Mouse (Mus musculus) urinary bladder, postnatal 4 days (tissue): ENCODE measurements around the gene Arhgef9.
A peak's percentile ranks its signal among the peaks of the same experiment; 100 is the strongest.

ENCODE experiments used
- DNase-seq, 2 experiments: peaks; one replicate each; pipeline ENCODE4 v3.0.0; 2021 to 2022; ENCODE audit warnings: low spot score in 2 of 2

Arhgef9 gene

GRCm38 (mm10) chrX:95196104-95196919, at the start of gene Arhgef9:
TSS of gene Arhgef9 (minus strand) at chrX:95196856.
- DNase-seq, result peak in 1 of 2 experiments; percentile 16

- DNase-seq, result no peak
Measured at GRCm38 (mm10) chrX:95238896-95239295, 42.2 kb upstream of the Arhgef9 start.

- no peak for DNase-seq
Measured at GRCm38 (mm10) chrX:95195363-95196103, 1.1 kb downstream of the Arhgef9 start.

GRCm38 (mm10) chrX:95175978-95176377, 20.7 kb downstream of the Arhgef9 start:
- DNase-seq, result peak; percentile 31 to 62

- DNase-seq, result peak; percentile 76 to 77
Measured at GRCm38 (mm10) chrX:95166317-95166716, 30.3 kb downstream of the Arhgef9 start.

GRCm38 (mm10) chrX:95165671-95166127, 31.0 kb downstream of the Arhgef9 start:
- DNase-seq, result no peak

- no peak for DNase-seq
Measured at GRCm38 (mm10) chrX:95164140-95164539, 32.5 kb downstream of the Arhgef9 start.

GRCm38 (mm10) chrX:95163452-95163851, 33.2 kb downstream of the Arhgef9 start:
- no peak for DNase-seq

- DNase-seq, result no peak
Measured at GRCm38 (mm10) chrX:95156833-95157386, 39.7 kb downstream of the Arhgef9 start.

GRCm38 (mm10) chrX:95138636-95139035, 58.0 kb downstream of the Arhgef9 start:
- DNase-seq, result no peak

GRCm38 (mm10) chrX:95133502-95133901, 63.2 kb downstream of the Arhgef9 start:
- DNase-seq, result no peak

- no peak for DNase-seq
Measured at GRCm38 (mm10) chrX:95132996-95133395, 63.7 kb downstream of the Arhgef9 start.

GRCm38 (mm10) chrX:95131783-95132182, 64.9 kb downstream of the Arhgef9 start:
- DNase-seq, result no peak

GRCm38 (mm10) chrX:95123462-95123861, 73.2 kb downstream of the Arhgef9 start:
- DNase-seq, result no peak

GRCm38 (mm10) chrX:95104361-95104760, 92.3 kb downstream of the Arhgef9 start:
- no peak for DNase-seq

GRCm38 (mm10) chrX:95087674-95088073, 109.0 kb downstream of the Arhgef9 start:
- no peak for DNase-seq

- no peak for DNase-seq
Measured at GRCm38 (mm10) chrX:95077013-95077699, 119.5 kb downstream of the Arhgef9 start.

GRCm38 (mm10) chrX:95027907-95028306, 168.7 kb downstream of the Arhgef9 start:
- DNase-seq, result no peak

- DNase-seq, result peak; percentile 76
Measured at GRCm38 (mm10) chrX:95026361-95026892, 170.2 kb downstream of the Arhgef9 start, which contains the start of gene Spin4. TSS of gene Spin4 (minus strand) at chrX:95026682.

- DNase-seq, result no peak
Measured at GRCm38 (mm10) chrX:95025779-95026360, 170.8 kb downstream of the Arhgef9 start.

GRCm38 (mm10) chrX:95012033-95012432, 184.6 kb downstream of the Arhgef9 start:
- no peak for DNase-seq
